Mouse (Mus musculus): ENCODE data around the gene Zfp740. TPM values are rescaled to one million over a fixed set of nuclear protein-coding genes. Genes with fewer than 3 reads are reported as not detected.

The Zfp740 gene
- 113 TPM for total RNA-seq (2023)

GRCm38 (mm10) chr15:102202971-102203834, at the start of gene Zfp740:
TSS of gene Zfp740 (plus strand) at chr15:102203249.

DNA sequence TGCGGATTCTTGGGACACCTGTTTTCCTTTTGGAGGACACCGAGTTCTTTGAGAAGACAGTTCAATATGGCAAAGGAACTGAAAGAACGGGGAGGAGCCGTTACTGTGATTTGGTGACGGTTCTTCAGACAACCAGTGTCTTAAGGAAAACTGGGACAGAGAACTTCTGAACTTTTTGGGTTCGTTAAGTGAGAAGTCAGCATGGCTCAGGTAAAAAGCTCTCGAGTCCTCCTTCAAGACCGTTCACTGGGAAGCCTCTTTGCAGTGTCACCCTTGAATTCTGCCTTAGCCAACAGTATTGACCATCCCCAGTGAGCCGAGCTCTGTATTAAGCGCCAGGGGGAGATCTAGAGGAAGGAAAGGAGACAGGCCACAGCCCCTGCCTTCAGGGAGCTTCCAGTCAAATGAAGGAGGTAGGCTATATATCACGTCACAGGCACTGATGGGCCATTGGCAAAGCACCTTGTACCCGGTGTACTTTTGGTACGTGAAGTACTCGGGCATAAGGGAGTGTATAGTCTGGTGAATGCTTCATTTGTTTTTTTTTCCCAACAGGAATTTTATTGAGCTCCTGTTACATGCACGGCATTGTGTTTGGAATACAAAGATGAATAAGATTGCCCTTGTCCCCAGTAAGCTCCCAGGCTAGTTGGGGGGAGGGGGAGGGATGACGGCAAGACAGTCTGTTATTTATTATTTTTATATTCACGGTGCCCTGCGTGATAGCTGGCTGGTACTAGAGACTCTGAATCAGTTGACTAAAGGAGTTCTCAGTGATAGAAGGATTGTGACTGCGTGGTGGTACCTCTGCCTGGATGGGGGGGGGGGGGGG, 1.8 kb downstream of the Zfp740 start, which contains the start of gene Csad:
Csad (minus strand) TSS at position 51 of the 832 bp plus-strand sequence.

GRCm38 (mm10) chr15:102231748-102232147, 28.7 kb downstream of the Zfp740 start, which contains the start of gene Itgb7:
TSS of gene Itgb7 (minus strand) at chr15:102231944.

DNA sequence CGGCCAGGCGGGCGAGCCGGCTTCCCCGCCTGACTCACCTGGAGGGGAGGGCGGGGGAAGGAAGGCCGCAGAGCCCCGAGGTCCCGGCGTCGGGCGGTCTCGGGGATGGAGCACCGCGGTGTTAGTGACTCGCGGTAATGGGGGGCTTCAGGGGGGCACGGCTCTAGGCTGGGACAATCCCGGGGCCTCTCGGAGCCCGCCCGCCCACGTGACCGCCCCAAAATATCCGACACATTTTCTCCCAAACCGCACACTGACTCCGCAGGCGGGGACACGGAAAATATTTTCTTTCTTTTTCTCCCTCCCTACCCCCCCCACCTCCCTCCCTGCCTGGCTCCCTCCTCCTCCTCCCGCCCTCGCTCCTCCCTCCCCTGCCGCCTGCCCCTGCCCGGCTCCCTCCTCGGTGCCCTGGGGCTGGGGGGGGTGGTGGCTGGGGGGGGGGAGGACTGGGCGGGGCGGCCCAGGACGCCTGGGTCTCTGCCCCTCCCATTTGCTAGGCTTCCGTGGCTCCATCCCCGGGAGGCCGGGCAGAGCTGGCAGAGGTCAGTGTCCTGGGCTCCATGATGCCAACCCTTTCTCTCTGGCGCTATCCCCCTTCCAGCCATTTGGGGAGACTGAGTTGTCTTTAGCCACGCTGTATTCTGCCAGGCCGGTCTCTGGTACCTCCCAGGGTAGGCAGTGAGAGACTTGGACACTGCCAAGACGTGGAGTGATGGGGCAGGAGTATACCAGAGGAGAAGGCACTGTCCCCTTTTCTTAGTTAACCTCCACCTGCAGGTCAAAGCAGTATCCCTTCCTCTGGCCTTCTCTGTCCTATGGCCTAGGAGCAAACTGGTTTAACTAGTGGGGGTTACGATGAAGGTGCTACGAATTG, 54.4 kb downstream of the Zfp740 start, which contains the start of gene Rarg:
Rarg (minus strand) TSS at position 316 of the 874 bp plus-strand sequence.

Other genes with a start within 250 kb of the Zfp740 start
- gene Krt78, start 249.0 kb upstream of the Zfp740 start, total RNA-seq (2023), result not detected
- 1.2 TPM for gene Krt8, start 198.8 kb upstream of the Zfp740 start, total RNA-seq (2023)
- gene Krt18, start 175.1 kb upstream of the Zfp740 start, total RNA-seq (2023), result 1.6 TPM
- gene Eif4b, start 129.5 kb upstream of the Zfp740 start, total RNA-seq (2023), result 252 TPM
- gene Tns2, start 102.8 kb upstream of the Zfp740 start, total RNA-seq (2023), result 1.5 TPM
- gene Spryd3, start 67.0 kb upstream of the Zfp740 start, total RNA-seq (2023), result 30.4 TPM
- 7.7 TPM for gene Igfbp6, start 58.9 kb upstream of the Zfp740 start, total RNA-seq (2023)
- gene Soat2, start 52.7 kb upstream of the Zfp740 start, total RNA-seq (2023), result 1.1 TPM
- 24.6 TPM for gene Csad, start 1.5 kb downstream of the Zfp740 start, total RNA-seq (2023)
- gene Itgb7, start 28.7 kb downstream of the Zfp740 start, total RNA-seq (2023), result 694 TPM
- gene Rarg, start 54.3 kb downstream of the Zfp740 start, total RNA-seq (2023), result 27.7 TPM
- gene Gm9918, start 67.3 kb downstream of the Zfp740 start, total RNA-seq (2023), result not detected
- 28.6 TPM for gene Mfsd5, start 76.2 kb downstream of the Zfp740 start, total RNA-seq (2023)
- gene Espl1, start 93.0 kb downstream of the Zfp740 start, total RNA-seq (2023), result 0.71 TPM
- 522 TPM for gene Pfdn5, start 122.9 kb downstream of the Zfp740 start, total RNA-seq (2023)
- 78.3 TPM for gene Myg1, start 128.5 kb downstream of the Zfp740 start, total RNA-seq (2023)
- 45.9 TPM for gene Aaas, start 147.5 kb downstream of the Zfp740 start, total RNA-seq (2023)
- gene Sp7, start 163.9 kb downstream of the Zfp740 start, total RNA-seq (2023), result not detected
- 133 TPM for gene Sp1, start 202.9 kb downstream of the Zfp740 start, total RNA-seq (2023)
- 0.74 TPM for gene Amhr2, start 242.1 kb downstream of the Zfp740 start, total RNA-seq (2023)

All from CD4-positive naive resting alpha-beta T cell, adult 57 days (primary cell).